Mouse (Mus musculus) lung, postnatal 0 days (tissue): ENCODE results near the gene Ssh2. TPM values are rescaled to one million over a fixed set of nuclear protein-coding genes. Genes with fewer than 3 reads are reported as not detected.

ENCODE experiments used
- ATAC-seq: fragments of 200-750 bp; cut with Nextera tagmentation; 2 replicates; pipeline ENCODE4 v1.8.0; 2017; ENCODE audit warnings: moderate library complexity
- DNase-seq: peaks from one replicate; pipeline ENCODE4 v3.0.0-alpha.2; 2016; ENCODE audit warnings: low spot score
- H3K27ac ChIP-seq: fragments of 300-500 bp; sonication (generic); 2 replicates; pipeline ENCODE4 v1.5.1; 2014; ENCODE audit warnings: antibody characterized with exemption, mild to moderate bottlenecking, low read length, mixed read lengths
- H3K27me3 ChIP-seq: fragments of 300-500 bp; sonication (generic); replicated peaks from 2 replicates; pipeline ENCODE4 v1.6.1; 2014; ENCODE audit warnings: low read length, mixed read lengths; ENCODE audit not compliant: insufficient read depth
- H3K36me3 ChIP-seq: fragments of 300-500 bp; sonication (generic); 2 replicates; pipeline ENCODE4 v1.6.1; 2014; ENCODE audit warnings: low read length, mixed read lengths; ENCODE audit not compliant: insufficient read depth
- H3K4me1 ChIP-seq: fragments of 300-500 bp; sonication (generic); 2 replicates; pipeline ENCODE4 v1.6.1; 2014; ENCODE audit warnings: antibody characterized with exemption, low read depth, low read length, mixed read lengths; ENCODE audit not compliant: insufficient read depth
- H3K4me2 ChIP-seq: fragments of 300-500 bp; sonication (generic); replicated peaks from 2 replicates; pipeline ENCODE4 v1.6.1; 2014; ENCODE audit warnings: low read depth, mild to moderate bottlenecking, low read length, moderate library complexity, mixed read lengths
- H3K4me3 ChIP-seq: fragments of 300-500 bp; sonication (generic); 2 replicates; pipeline ENCODE4 v1.5.1; 2014; ENCODE audit warnings: low read depth, low read length
- H3K9ac ChIP-seq: fragments of 300-500 bp; sonication (generic); replicated peaks from 2 replicates; pipeline ENCODE4 v1.6.1; 2014; ENCODE audit warnings: low read depth, mild to moderate bottlenecking
- H3K9me3 ChIP-seq: fragments of 300-500 bp; sonication (generic); 2 replicates; pipeline ENCODE4 v1.6.1; 2016; ENCODE audit warnings: low read length, mixed read lengths
- CTCF ChIP-seq: IDR thresholded peaks from 2 replicates; pipeline ENCODE4 v1.5.1; 2016; ENCODE audit warnings: antibody characterized with exemption, mild to moderate bottlenecking
- EP300 ChIP-seq: IDR thresholded peaks from 2 replicates; pipeline ENCODE4 v1.6.1; 2016; ENCODE audit warnings: antibody characterized with exemption, mild to moderate bottlenecking, control low read depth
- WGBS: fragments of 180-500 bp; shearing (Covaris S2); extraction: QIAGEN DNeasy Blood & Tissue Kit; methylation state at CpG from one replicate; pipeline ENCODE4 v1.1.7; 2014; 5-methylcytosine and 5-hydroxymethylcytosine counted together
- polyA plus RNA-seq: library from polyadenylated mRNA; unstranded; fragments of >200 nt; fragmentation: Nextera tagmentation; extraction: Ambion mirVana; gene quantifications from 2 replicates; pipeline ENCODE4 v1.2.1, GENCODE M21; 2015

Ssh2 gene
- polyA plus RNA-seq, 1 experiment from 2014 or later = 13.2 TPM

DNA sequence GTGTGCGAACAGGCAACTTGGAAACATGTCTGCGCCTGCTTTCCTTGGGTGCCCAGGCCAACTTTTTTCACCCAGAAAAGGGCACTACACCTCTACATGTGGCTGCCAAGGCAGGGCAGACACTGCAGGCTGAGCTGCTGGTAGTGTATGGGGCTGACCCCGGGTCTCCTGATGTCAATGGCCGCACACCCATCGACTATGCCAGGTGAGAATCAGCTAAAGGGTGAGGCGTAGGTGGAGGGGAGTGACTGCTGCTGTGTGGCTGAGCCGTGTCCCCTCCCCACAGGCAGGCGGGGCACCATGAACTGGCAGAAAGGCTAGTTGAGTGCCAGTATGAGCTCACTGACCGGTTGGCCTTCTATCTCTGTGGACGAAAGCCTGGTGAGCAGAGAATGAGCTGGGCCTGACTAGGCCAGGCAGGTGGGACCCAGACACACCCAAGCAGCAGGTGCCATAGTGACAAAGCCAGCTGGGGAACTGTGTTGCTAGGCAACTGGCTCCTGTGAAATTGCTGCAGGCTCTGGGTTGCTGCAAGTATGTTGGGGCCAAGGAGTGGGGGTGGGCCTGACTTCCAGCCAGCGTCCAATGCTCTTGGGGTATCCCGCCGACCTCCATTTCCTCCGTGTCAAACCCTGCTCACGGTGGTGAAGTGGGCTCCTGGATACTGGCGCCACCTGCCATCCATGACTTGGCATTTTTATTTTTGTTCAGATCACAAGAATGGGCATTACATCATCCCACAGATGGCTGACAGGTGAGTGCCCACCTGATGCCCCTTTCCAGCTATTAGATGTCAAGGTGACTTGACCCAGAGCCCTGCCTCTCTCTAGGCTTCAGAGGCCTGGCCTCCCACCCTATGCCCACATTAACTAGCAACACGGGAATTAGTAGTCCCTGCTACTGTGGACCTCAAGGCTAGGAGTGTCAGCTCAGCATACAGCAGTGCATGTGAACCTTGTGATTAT lies 284.6 kb downstream of the Ssh2 start:
- Histone ChIP-seq H3K4me1 (peaks cover 14% of the 10 kb centered on the region; the same call in 1 of the 2 replicates), H3K36me3 (peaks cover 36% of the 10 kb centered on the region), H3K27me3 (no peaks in the 10 kb centered on the region), H3K9me3 (no peaks in the 10 kb centered on the region), H3K9ac (no peak overlapping the region), H3K4me3 (no peak overlapping the region), H3K27ac (no peak overlapping the region), H3K4me2 (no peak overlapping the region)
- WGBS = 77% methylated on average over 17 of the region's 17 CpGs
- DNase-seq (no peak), ATAC-seq (no peak)
- TF ChIP-seq EP300 (no peak), CTCF (no peak)

DNA sequence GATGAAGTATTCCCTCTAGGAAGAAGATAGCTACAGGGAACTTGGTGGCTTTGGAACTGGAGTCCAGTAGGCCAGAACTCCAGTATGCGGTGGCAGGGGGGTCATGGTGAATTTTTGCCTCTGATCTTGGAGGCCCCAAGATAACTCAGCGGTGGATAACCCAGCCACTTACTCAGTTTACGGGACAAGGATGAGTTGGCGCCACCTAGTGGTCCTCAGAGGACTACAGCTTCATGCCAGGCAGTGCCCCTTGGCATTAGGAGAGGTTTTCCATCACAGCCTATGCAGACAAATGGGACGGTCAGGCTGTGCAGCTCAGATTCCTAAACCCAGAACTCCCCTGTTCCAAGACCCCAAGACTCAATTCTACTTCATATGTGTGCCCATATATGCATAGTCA lies 285.3 kb downstream of the Ssh2 start:
- Histone ChIP-seq H3K36me3 (peaks cover 36% of the 10 kb centered on the region), H3K27me3 (no peaks in the 10 kb centered on the region)
- ATAC-seq = no peak

DNA sequence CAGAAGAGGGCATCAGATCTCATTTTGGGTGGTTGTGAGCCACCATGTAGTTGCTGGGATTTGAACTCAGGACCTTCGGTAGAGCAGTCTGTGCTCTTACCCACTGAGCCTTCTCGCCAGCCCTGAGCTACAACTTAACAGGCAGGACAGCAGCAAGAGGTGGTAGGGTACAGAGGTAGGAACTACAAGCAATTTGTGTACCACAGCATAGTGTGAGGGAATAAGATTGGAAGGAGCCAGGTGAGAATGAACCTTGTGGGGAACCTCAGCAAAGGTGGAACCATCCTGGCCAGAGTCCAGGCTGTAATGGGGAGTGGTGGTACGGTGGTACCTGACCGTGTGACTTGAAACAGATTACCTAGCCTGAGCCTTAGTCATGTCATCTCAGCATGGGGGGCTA lies 285.9 kb downstream of the Ssh2 start:
- H3K27me3 ChIP-seq = no peaks in the 10 kb centered on the region
- no peaks in the 10 kb centered on the region for H3K9me3 ChIP-seq
- TF ChIP-seq CTCF = no peak
- H3K4me2 ChIP-seq = no peak overlapping the region
- H3K36me3 ChIP-seq = peaks cover 39% of the 10 kb centered on the region
- H3K27ac ChIP-seq = no peak overlapping the region
- 83% methylated on average over 4 of the region's 4 CpGs for WGBS
- peaks cover 8% of the 10 kb centered on the region; the same call in 1 of the 2 replicates for H3K4me1 ChIP-seq
- H3K4me3 ChIP-seq = no peak overlapping the region
- H3K9ac ChIP-seq = no peak overlapping the region
- ATAC-seq (no peak), DNase-seq (no peak)

More for the DNA sequence above, 285.3 kb downstream of the Ssh2 start:
- Histone ChIP-seq H3K9me3 (no peaks in the 10 kb centered on the region), H3K4me3 (no peak overlapping the region), H3K27ac (no peak overlapping the region), H3K4me2 (no peak overlapping the region), H3K9ac (no peak overlapping the region), H3K4me1 (peaks cover 10% of the 10 kb centered on the region; the same call in 1 of the 2 replicates)
- TF ChIP-seq CTCF = peak; percentile 92
- no peak for TF ChIP-seq EP300
- WGBS = 18% methylated on average over 5 of the region's 5 CpGs
- DNase-seq = peak; percentile 86

- no peak overlapping the region for H3K27ac ChIP-seq
- no peak overlapping the region for H3K4me2 ChIP-seq
- DNase-seq (no peak), ATAC-seq (no peak)
- H3K4me1 ChIP-seq = 0 out of 2 replicates have a peak, but pooled peaks cover 4% of the 10 kb centered on the region
- WGBS = 66% methylated on average over 6 of the region's 6 CpGs
- peaks cover 44% of the 10 kb centered on the region for H3K36me3 ChIP-seq
- no peak overlapping the region for H3K4me3 ChIP-seq
- no peaks in the 10 kb centered on the region for H3K27me3 ChIP-seq
- TF ChIP-seq CTCF (no peak), EP300 (no peak)
- no peak overlapping the region for H3K9ac ChIP-seq
- H3K9me3 ChIP-seq = no peaks in the 10 kb centered on the region
Measured at GRCm38 (mm10) chr11:77502481-77502880, 286.4 kb downstream of the Ssh2 start.

GRCm38 (mm10) chr11:77503511-77503910 lies 287.4 kb downstream of the Ssh2 start:
- TF ChIP-seq EP300 = no peak
- TF ChIP-seq CTCF = no peak
- Histone ChIP-seq H3K27ac (no peak overlapping the region; the same call in 1 of the 2 replicates), H3K4me3 (no peak overlapping the region), H3K36me3 (peaks cover 44% of the 10 kb centered on the region), H3K4me2 (no peak overlapping the region), H3K27me3 (no peaks in the 10 kb centered on the region), H3K9ac (no peak overlapping the region), H3K4me1 (0 out of 2 replicates have a peak, but pooled peaks cover 4% of the 10 kb centered on the region), H3K9me3 (no peaks in the 10 kb centered on the region)
- ATAC-seq (peak; percentile 61), DNase-seq (peak; percentile 58)
- WGBS = 59% methylated on average over 3 of the region's 3 CpGs

DNA sequence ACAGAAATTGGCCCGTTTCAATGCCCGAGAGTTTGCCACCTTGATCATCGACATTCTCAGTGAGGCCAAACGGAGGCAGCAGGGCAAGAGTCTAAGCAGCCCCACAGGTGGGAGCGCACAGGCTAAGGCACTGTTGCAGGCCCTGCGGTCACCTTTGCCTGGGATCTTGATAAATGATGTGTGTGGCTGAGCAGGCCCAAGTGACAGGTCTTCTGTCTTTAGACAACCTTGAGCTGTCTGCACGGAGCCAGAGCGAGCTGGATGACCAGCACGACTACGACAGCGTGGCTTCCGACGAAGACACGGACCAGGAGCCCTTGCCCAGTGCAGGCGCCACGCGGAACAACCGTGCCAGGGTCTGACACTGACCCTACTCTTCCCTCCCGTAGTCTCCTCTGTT lies 288.3 kb downstream of the Ssh2 start:
- Histone ChIP-seq H3K36me3 (peaks cover 43% of the 10 kb centered on the region), H3K9me3 (no peaks in the 10 kb centered on the region), H3K4me1 (no peaks in the 10 kb centered on the region), H3K9ac (no peak overlapping the region), H3K4me3 (no peak overlapping the region), H3K27ac (no peak overlapping the region), H3K4me2 (no peak overlapping the region), H3K27me3 (no peaks in the 10 kb centered on the region)
- WGBS = 95% methylated on average over 19 of the region's 19 CpGs
- TF ChIP-seq EP300 = no peak
- TF ChIP-seq CTCF = no peak
- no peak for ATAC-seq
- no peak for DNase-seq
